Mouse (Mus musculus) frontal cortex, postnatal 25 days (tissue): ENCODE data around the gene Sar1b.
"Not testable (repeated sequence)": the region's sequence is repeated elsewhere in the genome, so short reads cannot be mapped to it uniquely, and the experiment has no call there.

Experiments used
- DNase-seq, 2 experiments: peaks; one replicate each; pipeline ENCODE4 v3.0.0; 2022; ENCODE audit warnings: low spot score in 2 of 2

The Sar1b gene

DNA sequence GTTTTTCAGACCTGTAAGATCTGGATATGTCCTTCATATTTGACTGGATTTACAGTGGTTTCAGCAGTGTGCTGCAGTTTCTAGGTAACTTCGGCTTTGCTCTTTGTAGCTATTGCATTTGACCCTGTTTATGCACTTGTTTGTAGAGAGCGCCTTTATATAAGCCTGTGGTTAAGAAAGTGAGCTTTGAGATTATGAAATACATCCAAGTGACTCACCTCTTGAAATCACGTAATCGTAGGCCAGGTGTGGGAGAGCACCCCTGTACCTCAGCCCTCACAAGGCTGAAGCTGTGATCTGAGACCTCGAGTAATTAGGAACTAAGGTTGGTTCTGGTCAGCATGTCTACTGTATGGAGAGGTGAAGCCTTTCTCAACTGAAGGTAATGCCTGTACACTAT lies 14.0 kb downstream of the Sar1b start:
- no peak for DNase-seq

DNA sequence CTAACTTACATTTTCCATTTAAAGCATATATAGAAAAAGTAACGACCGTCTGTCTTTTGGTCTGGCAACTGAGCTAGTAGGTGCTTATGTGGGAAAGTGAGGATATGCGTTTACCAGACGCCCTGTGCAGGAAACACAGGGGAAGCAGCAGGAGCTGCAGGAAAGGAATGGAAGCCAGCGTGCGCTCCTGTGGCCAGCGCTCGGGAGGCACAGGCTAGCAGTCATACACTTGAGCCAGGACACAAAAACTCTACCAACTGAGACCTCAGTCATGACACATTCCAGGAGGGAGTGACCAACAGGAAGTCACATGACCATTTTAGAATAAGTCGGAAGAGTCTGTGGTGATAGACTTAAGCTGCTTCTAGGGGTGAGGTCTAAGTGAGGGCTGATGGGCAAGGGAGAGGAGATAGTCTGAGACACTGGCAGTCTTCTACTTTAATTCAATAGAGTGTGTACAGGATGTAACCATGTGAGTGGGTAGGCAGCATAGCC lies 17.3 kb downstream of the Sar1b start:
- no peak for DNase-seq

DNA sequence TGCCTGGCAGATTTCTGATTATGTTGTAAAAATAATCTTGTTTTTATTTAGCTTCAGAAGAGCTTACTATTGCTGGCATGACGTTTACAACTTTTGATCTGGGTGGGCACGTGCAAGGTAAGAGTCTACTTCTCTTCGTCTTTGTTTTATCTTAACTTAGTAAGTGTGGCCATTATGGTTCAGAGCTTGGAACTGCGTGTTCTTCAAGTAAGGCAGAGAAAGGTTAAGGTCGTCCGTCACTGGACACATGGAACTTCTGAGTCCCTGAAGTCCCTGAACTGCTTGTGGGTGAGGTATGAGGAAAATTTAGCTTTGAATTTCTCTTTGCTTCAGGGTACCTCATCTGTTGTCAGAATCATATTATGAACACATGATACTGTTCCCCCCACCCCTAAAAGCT lies 19.2 kb downstream of the Sar1b start:
- no peak for DNase-seq

DNA sequence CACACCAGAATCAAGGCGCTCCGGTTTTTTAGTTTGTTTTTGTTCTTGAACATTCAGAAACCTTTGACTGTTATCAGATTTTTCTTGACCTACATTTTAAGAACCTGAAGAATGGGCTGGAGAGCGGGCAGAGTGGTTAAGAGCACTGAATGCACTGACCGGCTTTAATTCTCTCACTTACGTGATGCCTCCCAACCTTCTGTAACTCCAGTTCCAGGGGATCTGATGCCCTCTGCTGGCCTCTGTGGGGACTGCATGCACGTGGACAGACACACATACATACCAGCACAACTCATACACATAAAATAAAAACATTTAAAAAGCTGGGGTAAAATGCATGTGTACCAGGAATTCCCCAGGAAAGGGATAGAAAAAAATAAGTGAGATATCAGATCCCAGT lies 22.4 kb downstream of the Sar1b start:
- no peak for DNase-seq

DNA sequence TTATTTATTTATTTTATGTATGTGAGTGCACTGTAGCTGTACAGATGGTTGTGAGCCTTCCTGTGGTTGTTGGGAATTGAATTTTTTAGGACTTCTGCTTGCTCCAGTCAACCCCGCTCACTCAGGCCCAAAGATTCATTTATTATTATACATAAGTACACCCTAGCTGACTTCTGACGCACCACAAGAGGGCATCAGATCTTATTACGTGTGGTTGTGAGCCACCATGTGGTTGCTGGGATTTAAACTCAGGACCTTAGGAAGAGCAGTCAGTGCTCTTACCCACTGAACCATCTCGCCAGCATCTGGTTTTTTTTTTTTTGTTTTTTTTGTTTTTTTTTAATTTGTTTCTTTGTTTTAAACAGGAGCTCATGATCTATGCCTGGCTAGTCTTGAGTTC lies 26.2 kb downstream of the Sar1b start:
- not testable (repeated sequence) for DNase-seq

DNA sequence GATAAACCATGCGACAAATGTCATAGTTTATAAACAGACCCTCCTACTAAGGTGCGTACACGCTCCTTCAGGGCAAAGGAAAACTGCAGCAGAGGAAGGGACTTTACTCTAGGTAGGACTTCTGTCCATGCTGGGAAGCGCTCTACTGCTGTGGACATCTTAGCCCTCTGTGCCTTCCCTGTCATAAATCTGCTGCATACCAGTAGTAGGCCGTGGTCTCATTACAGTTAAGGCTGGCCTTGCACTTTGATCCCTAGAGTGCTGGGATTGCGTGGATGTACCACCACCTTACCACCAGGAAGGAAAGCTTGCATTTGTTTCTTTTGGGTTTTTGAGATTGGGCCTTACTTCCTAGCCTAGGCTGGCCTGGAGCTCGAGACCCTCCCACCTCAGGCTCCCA lies 27.2 kb downstream of the Sar1b start:
- DNase-seq, result no peak

DNA sequence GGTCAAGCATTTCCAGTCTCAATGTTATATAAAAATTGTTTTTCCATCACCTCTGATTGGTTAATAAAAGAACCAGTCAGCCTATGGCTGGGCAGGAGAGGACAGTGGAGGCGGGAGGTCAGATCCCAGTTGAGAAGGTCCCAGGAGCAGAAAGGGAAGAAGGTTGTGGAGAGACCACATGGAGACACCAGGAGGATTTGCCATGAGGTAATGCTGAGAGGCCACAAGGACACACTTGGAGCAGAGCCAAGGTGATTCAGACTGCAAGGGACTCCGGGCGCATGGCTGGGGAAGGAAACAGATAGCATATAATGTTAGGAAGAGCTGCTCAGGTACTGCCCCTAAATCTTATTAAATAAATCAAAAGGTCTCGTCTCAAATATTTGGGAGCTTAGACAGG lies 32.8 kb downstream of the Sar1b start:
- DNase-seq, result no peak

DNA sequence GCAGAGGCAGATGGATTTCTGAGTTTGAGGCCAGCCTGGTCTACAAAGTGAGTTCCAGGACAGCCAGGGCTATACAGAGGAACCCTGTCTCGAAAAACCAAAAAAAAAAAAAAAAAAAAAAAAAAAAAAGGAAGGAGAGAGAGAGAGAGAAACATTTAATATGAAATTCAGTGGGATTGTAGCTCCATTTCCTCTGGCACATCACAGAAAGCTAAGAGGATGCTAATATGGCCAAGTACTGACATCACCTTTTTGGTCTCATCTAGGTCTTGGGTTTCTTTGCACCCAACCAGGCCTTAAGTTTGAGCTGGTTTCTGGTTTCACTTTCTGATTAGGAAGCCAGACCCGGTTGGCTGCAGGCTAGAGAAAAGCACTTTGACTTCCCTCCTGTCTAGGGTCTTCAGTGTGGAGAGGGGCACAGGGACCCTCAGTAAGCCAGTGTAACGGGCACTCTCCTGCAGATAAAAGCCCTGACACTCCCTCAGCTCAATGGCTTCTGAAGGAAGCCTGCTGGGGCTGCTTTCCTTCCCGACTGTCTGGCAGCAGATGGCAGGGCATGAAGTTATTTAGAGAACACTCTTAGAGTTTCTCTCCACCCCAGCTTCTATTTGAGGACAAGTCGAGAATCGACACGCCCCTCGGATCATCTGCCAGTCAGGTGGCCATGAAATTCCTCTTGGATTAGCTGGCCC lies 37.3 kb downstream of the Sar1b start:
- peak in 1 of 2 experiments; percentile 28 for DNase-seq

DNA sequence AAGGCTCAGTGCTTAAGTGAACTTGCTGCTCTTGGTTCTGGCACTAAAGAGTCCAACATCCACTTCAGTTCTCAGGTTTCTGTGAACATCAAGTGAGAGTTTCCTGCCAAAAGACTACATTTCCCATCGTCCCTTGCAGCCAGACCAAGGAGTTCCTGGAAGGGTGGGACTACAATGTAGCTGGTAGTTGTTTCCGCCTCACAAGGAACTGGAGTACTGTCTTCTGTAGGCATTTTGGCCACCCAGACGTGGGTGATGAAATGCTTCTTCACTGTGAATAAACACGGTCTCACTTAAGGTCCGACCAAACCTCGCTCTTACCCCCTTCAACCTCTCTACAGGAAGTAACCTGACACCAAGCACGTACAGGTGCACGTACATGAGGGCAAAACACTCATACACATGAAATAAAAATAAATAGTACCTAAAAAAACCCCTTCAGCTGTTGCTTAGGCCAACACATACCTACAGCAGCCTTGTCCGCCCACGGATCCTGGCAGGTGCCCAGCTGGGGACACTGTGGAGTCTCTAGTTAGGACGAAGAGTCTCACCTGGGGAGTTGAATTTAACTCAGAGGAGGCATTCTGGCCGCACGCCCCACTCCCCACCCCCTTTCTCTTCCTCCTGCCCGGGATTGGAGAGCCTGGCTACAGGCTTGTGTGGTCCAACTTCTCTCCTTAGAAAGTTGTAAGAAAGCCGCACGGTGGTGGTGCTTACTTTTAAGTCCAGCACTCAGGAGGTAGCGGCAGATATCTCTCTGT lies 41.9 kb downstream of the Sar1b start:
- peak in 1 of 2 experiments; percentile 52 for DNase-seq

DNA sequence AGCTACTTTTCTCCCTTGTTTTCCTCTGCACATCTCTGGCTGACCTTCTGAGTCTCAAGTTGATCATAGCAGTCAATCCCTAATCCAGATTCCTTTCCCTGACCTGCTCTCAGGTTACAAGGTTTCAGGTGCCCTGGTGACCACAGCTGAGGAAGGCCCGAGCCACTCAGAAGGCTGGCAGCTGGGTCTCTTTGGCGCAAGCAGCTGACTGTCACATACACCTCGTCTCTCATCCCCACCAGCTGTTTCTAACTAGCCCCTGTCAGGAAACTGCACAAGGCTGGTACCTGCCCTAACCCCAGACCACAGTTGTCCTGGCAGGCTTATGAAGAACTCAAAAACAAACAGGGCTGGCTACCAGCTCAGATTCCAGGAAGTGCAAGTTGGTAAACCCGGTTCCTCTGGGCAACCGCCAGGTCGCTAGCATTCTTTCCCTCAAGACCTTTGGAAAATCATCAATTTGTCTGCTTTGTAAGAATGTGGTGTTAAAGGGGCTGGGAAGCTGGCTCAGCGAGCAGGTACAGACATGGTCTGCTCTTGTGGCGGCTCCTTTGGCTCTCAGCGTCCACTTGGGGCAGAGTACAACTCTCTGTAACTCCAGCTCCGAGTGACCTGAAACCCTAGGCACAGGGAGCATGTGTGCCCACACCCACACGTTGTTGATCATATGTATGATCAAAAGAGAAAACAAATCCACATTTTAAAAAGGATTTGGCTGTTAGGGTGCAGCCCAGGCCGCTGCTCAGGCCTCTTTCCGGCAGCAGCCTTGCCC lies 43.8 kb downstream of the Sar1b start:
- DNase-seq, result no peak

DNA sequence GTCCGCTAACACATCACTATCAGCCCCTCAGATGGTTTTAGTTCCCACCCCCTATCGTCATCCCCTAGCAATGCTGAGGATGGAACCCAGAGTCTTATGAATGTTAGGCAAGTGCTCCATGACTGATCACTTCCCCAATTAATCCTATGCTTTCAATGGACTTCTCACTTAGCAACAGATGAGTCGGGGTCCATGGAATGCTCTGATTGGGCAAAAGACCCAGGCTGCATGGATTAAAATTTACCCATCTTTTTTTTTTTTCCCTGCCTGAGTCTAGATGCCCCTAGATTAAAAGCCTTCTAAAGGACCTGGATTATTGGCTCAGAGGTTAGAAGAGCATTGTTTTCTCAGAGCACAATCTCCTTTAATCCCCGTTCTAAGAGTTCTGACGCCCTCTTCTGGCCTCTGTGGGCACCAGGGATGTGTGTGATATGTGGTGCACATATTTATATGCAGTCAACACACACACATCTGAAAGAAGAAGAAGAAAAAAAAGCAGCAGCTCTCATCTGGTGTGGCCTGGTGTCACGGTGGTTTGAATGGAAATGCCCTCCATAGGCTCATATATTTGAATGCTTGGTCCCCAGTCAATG lies 46.2 kb downstream of the Sar1b start:
- DNase-seq, result no peak

DNA sequence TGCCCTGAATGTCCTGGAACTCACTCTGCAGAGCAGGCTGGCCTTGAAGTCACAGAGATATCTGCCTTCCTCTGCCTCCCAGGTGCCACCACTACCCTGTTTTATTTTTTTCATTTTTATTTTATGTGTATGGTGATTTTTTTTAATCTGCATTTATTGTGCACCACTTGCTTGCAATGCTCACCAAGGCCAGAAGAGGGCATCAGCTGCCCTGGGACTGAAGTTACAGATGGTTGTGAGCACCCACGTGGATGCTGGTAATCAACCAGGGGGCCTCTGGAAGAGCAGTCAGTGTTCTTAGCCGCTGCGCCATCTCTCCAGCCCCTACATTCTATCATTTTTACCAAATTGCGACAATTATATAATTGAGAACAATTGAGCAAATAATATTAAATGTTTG lies 47.7 kb downstream of the Sar1b start:
- no peak for DNase-seq

DNA sequence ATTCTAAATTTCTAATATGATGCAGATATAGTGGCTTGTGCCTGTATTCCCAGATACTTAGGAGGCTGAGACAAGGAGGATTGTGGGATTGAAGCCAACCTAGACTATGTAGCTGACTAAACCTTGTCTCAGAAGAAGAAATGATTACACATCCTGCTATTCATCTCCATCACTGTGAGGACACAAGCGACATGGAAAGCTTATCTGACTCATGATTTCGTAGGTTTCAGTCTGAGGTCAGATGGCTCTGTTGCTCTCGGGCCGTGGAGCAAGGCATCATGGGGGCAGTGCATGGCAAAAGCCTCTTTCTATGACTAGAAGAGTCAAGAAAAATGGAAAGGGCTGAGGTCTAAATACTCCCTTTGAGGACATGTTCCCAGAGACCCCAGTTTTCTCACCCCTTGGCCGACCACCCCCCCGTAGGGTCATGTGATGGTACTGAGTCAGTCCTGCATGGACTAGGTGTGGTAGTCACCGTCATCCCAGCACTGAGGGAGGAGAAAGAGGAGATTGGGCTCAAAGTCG lies 48.6 kb downstream of the Sar1b start:
- no peak for DNase-seq

DNA sequence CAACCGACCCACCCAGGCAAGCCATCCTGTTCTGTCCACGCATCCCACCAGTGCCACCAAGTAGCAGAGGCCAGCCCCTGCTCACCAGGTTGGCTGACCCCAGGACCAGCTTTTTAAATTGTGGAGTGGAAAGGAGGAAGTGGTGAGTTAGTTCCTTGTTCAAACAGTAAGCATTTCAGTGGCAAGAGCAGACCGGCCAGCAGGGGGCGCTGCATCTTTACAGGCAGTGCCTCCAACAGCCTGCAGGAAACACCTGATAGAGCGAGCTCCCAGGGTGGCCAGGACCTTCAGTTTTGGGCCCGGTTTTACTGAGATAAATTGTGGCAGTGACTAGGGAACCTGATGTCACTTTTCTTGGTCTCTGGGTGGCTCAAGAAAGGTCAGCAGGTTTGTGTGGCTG lies 54.3 kb downstream of the Sar1b start:
- peak; percentile 81 to 88 for DNase-seq

DNA sequence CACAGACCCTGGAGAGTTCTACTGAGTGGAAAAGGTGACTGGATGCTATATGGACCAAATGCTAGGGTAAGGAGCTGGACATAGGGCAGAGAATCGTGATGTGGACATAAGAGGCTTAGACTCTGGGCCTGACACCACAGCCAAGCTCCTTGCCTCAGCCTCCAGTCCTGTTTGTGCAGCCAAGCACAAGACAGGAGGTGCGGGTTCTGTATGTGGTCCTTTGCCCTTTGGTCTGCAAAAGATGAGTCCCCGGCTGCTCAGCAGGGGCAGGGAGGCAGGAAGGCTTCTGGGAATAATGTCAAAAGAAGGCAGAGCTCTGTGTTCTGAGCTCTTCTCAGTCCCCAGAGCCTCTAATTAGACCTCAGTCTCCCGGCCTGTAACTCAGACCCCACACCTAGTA lies 55.4 kb downstream of the Sar1b start:
- DNase-seq, result no peak

DNA sequence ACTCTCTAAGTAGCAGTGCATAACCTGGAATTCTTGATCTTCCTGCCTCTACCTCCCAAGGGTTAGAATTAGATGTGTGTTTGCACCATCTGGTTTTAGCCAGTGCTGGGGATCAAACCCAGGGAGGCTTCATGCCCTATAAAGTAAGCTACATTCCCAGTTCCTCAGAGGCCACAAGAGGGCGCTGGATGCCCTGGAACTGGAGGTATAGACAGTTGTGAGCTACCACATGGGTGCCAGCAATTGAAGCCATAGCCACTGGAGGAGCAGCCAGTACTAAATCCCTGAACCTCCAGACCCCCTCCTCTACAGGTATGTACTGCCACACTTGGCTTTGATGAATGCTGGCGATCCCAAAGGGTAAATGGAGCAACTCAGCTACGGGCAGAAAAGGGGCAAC lies 56.5 kb downstream of the Sar1b start:
- no peak for DNase-seq

DNA sequence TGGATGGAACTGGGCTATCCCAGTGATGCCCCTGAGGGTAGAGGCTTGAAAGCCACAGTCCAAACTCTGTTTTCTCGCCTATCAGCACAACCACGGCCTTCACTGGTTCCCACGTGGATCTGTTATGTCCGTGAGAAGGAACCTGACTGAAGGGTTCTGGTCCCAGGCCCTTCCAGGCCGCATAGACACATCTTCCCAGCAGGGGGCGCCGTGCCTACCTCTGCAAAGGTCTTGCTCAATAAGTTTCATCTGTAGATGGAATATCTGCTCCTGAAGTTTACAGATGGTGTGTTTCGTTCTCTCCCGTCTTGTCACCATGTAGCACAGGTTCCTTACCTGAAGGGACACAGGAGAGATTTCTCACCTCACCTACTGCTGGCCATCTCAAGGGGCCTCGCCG lies 57.4 kb downstream of the Sar1b start:
- peak; percentile 60 to 62 for DNase-seq

DNA sequence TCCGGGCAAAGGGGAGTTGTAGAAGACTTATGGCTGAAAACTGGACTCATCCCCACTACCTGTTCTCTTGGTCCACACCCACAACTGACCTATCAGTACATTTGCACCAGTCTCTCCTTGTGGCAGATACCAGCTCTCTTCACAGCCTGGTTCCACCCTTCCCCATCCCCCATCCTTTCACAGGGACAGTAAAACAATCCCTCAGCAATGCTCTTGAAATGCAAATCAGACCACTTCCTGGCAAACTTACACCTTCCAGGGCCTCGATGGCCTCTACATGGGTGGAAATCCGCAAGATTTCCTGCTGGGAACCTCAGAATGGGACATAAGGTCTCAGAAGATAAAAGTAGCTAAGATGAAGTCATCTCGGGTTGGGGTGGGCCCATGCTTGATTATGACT lies 59.2 kb downstream of the Sar1b start:
- no peak for DNase-seq

DNA sequence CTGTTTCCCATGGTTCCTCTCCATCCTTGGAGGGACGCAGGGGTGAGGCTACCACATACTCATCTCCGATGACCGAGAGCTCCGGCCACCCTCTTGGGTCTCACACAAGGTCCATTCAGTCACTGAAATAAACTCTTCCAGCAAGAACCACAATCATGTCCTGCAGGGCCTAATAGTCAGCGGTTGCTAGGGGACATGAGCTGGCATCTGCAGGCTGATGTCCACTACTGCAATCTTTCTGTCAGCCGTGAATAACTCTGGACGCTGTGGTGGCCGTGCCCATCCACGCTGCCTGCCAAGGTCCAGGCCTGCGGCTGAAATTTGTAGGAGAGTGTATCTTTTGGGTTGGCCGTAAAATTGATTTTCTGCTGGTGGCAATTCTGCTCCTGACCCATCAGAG lies 59.8 kb downstream of the Sar1b start:
- no peak for DNase-seq

DNA sequence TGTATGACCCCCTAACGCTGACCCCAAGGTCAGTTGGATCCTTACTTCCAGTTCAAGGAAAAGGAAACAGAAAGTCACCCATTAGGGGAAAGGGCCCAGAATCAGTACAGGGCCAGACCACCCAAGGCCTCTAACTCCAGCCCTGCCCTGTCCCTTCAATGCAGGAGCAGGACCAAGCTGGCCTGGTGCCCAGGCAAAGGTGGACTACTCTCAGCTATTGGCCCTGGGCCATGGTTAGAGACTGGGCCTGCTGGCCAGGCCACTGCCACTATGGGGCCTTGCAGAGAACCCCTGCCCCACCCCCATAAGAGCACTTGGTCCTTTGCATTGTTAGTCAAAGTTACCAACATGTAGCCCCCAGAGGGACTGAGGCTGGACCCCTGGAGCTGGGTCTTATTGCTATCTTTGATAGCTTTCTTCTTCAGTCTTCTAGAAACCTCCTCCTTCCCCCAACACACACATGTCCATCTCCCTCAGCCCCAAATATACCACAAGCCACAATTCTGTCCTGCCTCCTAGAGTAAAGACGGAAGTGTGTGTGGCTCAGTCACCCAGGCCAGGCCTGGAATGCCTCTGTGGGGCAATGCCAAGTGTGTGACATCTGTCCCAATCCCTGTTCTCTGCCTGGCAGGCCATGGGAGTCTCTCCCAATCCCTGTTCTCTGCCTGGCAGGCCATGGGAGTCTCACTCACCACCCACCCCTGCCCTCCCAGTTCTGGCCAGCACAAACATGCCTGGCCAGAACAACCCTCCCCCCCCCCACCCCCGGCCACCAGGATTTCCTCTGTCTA lies 60.7 kb downstream of the Sar1b start:
- DNase-seq, result no peak

DNA sequence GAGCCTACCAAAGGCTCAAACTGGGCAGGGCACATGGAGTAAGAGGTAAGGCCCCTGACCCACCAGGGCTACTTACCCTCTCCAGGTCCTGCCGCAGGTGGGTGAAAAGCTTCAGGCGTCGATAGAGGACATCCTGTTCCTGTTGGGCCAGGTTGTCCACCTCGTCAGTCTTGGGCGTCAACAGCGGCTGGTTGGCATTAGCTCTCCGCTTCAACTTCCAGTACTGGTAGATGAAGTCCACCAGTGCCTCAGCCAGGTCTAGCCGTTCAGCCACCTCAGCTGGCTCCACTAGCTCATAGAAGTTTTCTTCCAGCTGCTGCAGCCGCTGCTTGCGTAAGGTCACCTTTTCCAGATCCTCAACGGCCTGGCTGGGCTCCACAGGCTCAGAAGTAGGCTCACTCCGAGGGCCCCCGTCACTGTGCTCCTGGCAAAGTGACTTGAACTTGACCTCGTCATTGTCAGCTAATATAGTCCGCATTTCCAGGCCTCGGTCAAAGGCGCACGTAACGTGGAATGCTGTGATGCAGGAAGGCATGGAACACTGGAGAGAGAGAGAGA lies 61.5 kb downstream of the Sar1b start:
- no peak for DNase-seq
